Mouse (Mus musculus): ENCODE measurements around the gene Nit1. TPM values are rescaled to one million over a fixed set of nuclear protein-coding genes. Genes with fewer than 3 reads are reported as not detected.

Gene Nit1
- total and polyA plus RNA-seq, 3 experiments, result 39.5 to 51.4 (median 40.8) TPM

GRCm38 (mm10) chr1:171372880-171373279 lies 27.4 kb upstream of the Nit1 start:
- Histone ChIP-seq H3K27ac (ENCODE audit: insufficient read depth, low read depth) (no peak overlapping the region), H3K4me3 (replicated peaks in 1 of 3; ENCODE audit: low read depth in 2 of 3, low read length in 2 of 3, poor library complexity in 1 of 3) (no peak overlapping the region), H3K4me2 (ENCODE audit: insufficient read depth, low read depth, poor library complexity, severe bottlenecking) (no peak overlapping the region), H3K9ac (ENCODE audit: insufficient read depth, low read depth) (no peak overlapping the region), H3K36me3 (replicated peaks in 1 of 2; ENCODE audit: control insufficient read depth in 1 of 2, insufficient read depth in 1 of 2, low read length in 1 of 2) (no peaks in the 10 kb centered on the region), H3K79me2 (replicated peaks; ENCODE audit: control insufficient read depth, extremely low read depth, insufficient read depth, poor library complexity, severe bottlenecking) (no peaks in the 10 kb centered on the region), H3K9me3 (replicated peaks; ENCODE audit: low read length) (no peaks in the 10 kb centered on the region), H3K27me3 (replicated peaks) (peaks cover 3% of the 10 kb centered on the region), H3K4me1 (ENCODE audit: control insufficient read depth in 1 of 2, insufficient read depth in 2 of 2) (peaks cover under 1 to 2% of the 10 kb centered on the region in 2 experiments)
- DNase-seq (ENCODE audit: extremely low read depth), result no peak
- TF ChIP-seq MXI1 (IDR thresholded peaks at IDR 0.05; ENCODE audit: low read depth, low read length), result no peak
- TF ChIP-seq ZKSCAN1 (IDR thresholded peaks at IDR 0.05; ENCODE audit: borderline replicate concordance, low read depth, low read length), result no peak
- TF ChIP-seq MYC (IDR thresholded peaks at IDR 0.05; ENCODE audit: low read depth, low read length), result no peak
- TF ChIP-seq TCF12 (IDR thresholded peaks at IDR 0.05; ENCODE audit: low read depth, low read length), result no peak
- TF ChIP-seq ETS1 (conservative IDR thresholded peaks at IDR 0.05; ENCODE audit: low read depth, low read length), result no peak
- no peak for TF ChIP-seq POLR2AphosphoS2 (IDR thresholded peaks at IDR 0.05; ENCODE audit: low read depth, low read length)
- in situ Hi-C loops (cut with MboI; ENCODE audit: low pct_ligation_motif_present, low pct_unique_long_range_greater_than_20kb, low sequenced_read_pairs) (no loop called here), dilution Hi-C loops (cut with MboI; ENCODE audit: extremely low pct_ligation_motif_present, extremely low pct_unique_long_range_greater_than_20kb, low sequenced_read_pairs) (no loop called here)

GRCm38 (mm10) chr1:171369845-171370556 lies 24.6 kb upstream of the Nit1 start, which contains the start of gene Nectin4:
Gene Nectin4 (plus strand): TSS chr1:171370099.
- no peak within 1 kb of the TSS for H3K4me3 ChIP-seq (replicated peaks in 1 of 3; ENCODE audit: low read depth in 2 of 3, low read length in 2 of 3, poor library complexity in 1 of 3)
- no peaks in the 10 kb centered on the region for H3K4me1 ChIP-seq (ENCODE audit: control insufficient read depth in 1 of 2, insufficient read depth in 2 of 2)
- no peak within 1 kb of the TSS for H3K9ac ChIP-seq (ENCODE audit: insufficient read depth, low read depth)
- no peaks in the 10 kb centered on the region for H3K36me3 ChIP-seq (replicated peaks in 1 of 2; ENCODE audit: control insufficient read depth in 1 of 2, insufficient read depth in 1 of 2, low read length in 1 of 2)
- TF ChIP-seq ZMIZ1 (IDR thresholded peaks at IDR 0.05; ENCODE audit: low read depth, low read length) (no peak), ZNF384 (IDR thresholded peaks at IDR 0.05; ENCODE audit: low read depth, low read length) (no peak), RAD21 (IDR thresholded peaks at IDR 0.05; ENCODE audit: low read depth, low read length) (no peak), CHD2 (IDR thresholded peaks at IDR 0.05; ENCODE audit: low read length) (no peak), MAZ (IDR thresholded peaks at IDR 0.05; ENCODE audit: low read depth, low read length) (no peak)
- no peak for DNase-seq (ENCODE audit: extremely low read depth)
- no peak within 1 kb of the TSS for H3K4me2 ChIP-seq (ENCODE audit: insufficient read depth, low read depth, poor library complexity, severe bottlenecking)
- dilution Hi-C loops (cut with MboI; ENCODE audit: extremely low pct_ligation_motif_present, extremely low pct_unique_long_range_greater_than_20kb, low sequenced_read_pairs), result no loop called here
- peaks cover 3% of the 10 kb centered on the region for H3K27me3 ChIP-seq (replicated peaks)
- in situ Hi-C loops (cut with MboI; ENCODE audit: low pct_ligation_motif_present, low pct_unique_long_range_greater_than_20kb, low sequenced_read_pairs), result no loop called here
- no peaks in the 10 kb centered on the region for H3K79me2 ChIP-seq (replicated peaks; ENCODE audit: control insufficient read depth, extremely low read depth, insufficient read depth, poor library complexity, severe bottlenecking)
- H3K9me3 ChIP-seq (replicated peaks; ENCODE audit: low read length), result no peaks in the 10 kb centered on the region
- no peak within 1 kb of the TSS for H3K27ac ChIP-seq (ENCODE audit: insufficient read depth, low read depth)

- Histone ChIP-seq H3K36me3 (replicated peaks in 1 of 2; ENCODE audit: control insufficient read depth in 1 of 2, insufficient read depth in 1 of 2, low read length in 1 of 2) (peaks cover 0 to 6% of the 10 kb centered on the region in 2 experiments), H3K9me3 (replicated peaks; ENCODE audit: low read length) (no peaks in the 10 kb centered on the region), H3K9ac (ENCODE audit: insufficient read depth, low read depth) (no peak overlapping the region), H3K27ac (ENCODE audit: insufficient read depth, low read depth) (no peak overlapping the region), H3K4me3 (replicated peaks in 1 of 3; ENCODE audit: low read depth in 2 of 3, low read length in 2 of 3, poor library complexity in 1 of 3) (no peak overlapping the region), H3K27me3 (replicated peaks) (no peaks in the 10 kb centered on the region), H3K4me1 (ENCODE audit: control insufficient read depth in 1 of 2, insufficient read depth in 2 of 2) (peaks cover 0 to 5% of the 10 kb centered on the region in 2 experiments; a peak in 1 of 4 replicates), H3K4me2 (ENCODE audit: insufficient read depth, low read depth, poor library complexity, severe bottlenecking) (no peak overlapping the region), H3K79me2 (replicated peaks; ENCODE audit: control insufficient read depth, extremely low read depth, insufficient read depth, poor library complexity, severe bottlenecking) (no peaks in the 10 kb centered on the region)
- TF ChIP-seq USF2 (conservative IDR thresholded peaks at IDR 0.05; ENCODE audit: low read depth, low read length) (no peak), SIN3A (IDR thresholded peaks at IDR 0.05; ENCODE audit: low read length) (no peak), MAFK (IDR thresholded peaks at IDR 0.05; ENCODE audit: insufficient replicate concordance, low read length) (no peak), HCFC1 (IDR thresholded peaks at IDR 0.05; ENCODE audit: low read depth, low read length) (no peak), GABPA (IDR thresholded peaks at IDR 0.05; ENCODE audit: insufficient replicate concordance, low read depth, low read length) (no peak)
- dilution Hi-C loops (cut with MboI; ENCODE audit: extremely low pct_ligation_motif_present, extremely low pct_unique_long_range_greater_than_20kb, low sequenced_read_pairs) (no loop called here), in situ Hi-C loops (cut with MboI; ENCODE audit: low pct_ligation_motif_present, low pct_unique_long_range_greater_than_20kb, low sequenced_read_pairs) (no loop called here)
- no peak for DNase-seq (ENCODE audit: extremely low read depth)
These were observed 20.5 kb upstream of the Nit1 start for GRCm38 (mm10) chr1:171365934-171366333.
